Mouse (Mus musculus) R1 (cell line): ENCODE results near the gene Rbm19.

ENCODE experiments used
- DNase-seq: peaks from one replicate; pipeline ENCODE4 v3.0.0-alpha.2; 2018; ENCODE audit warnings: low read depth, low spot score

Gene Rbm19

DNA sequence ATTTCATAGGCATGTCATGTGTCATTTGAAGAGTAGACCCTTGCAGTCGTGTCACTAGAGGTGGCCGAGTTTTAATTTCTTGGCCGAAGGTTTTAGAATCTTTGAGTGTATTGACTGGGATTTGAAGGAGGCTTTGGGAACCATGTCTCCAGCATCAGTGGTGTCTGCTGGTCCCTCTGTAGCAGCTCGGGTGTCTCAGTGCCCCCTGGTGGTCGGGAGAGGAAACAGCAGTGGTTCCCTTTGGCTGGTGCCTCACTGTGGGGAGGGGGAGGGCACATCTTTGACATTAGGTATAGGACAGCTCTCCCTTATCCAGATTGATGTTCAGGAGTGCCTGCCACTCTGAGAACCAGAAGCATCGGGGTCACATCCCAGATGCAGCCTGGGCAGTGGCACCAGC lies 17.7 kb downstream of the Rbm19 start:
- DNase-seq, result peak; percentile 71

DNA sequence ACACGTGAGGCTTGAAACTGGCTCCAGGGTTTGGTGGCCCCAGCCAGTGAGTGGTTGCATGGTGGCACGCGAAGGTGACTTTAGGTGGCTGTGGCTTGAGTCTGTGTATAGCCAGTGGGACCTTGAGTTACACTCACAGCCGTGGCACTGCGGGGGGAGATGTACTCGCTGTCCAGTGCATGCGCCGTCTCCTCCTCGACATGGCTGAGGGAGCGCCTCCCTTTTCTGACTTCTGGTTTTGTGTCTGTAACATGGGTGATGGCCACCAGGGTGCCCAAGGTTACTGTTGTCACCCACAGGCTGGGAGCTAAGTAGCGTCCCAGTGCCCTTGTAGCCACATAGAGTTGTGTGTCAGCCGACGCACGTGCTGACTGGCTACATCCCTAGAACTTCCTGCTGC lies 19.1 kb downstream of the Rbm19 start:
- no peak for DNase-seq

DNA sequence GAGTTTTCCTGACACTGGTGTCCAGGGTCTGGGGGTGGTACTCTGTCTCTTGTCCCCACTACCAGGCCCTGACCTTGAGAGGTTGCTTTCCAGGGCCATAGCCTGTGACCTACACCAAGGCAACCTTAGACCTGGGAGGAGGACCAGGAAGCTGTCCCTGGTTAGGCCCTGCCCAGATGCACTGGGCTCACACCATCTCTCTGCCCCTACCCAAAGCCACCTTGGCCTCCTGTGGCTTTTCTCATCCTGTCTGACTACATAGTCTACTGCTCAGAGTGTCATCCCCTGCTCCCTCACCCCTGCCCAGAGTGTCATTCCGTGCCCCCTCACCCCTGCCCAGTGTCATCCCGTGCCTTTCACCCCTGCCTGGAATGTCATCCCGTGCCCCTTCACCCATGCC lies 19.6 kb downstream of the Rbm19 start:
- no peak for DNase-seq

DNA sequence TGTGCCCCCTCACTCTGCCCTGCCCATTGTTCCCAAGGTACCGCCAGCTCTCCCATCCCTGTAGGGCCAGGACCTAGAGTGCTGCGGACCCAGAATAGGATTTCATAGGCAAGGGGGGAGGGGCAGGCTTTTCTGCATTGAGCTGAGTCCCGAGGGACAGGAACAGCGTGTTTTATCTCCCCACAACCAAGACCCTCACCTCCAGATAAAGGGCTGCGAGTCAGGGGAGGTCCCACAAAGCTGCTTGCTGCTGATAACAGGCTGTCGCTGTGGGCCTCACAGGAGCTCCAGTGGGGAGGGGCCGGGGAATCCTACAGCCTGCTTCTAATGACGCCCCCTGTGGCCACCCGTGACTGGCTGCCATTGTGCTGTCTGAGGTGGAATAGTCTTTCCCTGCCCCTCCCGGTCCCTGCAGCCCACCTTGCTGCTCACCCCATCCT lies 20.0 kb downstream of the Rbm19 start:
- no peak for DNase-seq

DNA sequence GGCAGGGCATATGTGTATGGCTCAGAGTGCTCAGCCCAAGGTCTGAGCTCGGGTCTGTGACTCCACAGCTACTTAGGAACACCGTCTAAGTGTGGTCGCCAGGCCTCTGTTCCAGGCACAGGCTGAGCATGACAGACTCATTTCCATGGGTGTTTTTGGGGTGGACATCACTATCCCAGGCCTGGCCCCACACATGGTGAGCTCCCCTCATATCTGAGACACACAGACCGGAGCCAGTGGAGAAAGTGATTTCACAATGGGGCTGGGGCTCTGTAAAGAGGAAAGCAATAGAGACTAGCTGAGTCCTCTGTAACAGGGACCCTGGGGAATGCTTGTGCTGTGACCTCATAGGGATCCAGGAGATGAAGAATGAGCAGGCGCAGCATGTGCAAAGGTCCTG lies 20.8 kb downstream of the Rbm19 start:
- DNase-seq, result no peak

DNA sequence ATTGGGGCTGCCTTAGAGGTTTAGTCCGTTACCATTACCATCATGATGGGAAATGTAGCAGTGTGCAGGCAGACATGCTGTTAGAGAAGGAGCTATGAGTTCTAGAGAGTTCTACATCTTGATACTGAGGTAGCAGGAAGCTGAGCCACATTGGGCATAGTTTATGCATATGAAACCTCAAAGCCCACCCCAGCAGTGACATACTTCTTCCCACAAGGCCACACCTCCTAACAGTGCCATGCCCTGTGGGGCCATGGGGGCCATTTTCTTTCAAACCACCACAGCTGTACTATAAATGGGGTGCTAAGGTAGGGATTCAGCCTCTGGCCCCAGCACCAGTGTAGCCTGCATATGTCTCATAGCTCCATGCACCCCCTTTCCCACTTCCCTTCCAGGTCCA lies 21.6 kb downstream of the Rbm19 start:
- no peak for DNase-seq

DNA sequence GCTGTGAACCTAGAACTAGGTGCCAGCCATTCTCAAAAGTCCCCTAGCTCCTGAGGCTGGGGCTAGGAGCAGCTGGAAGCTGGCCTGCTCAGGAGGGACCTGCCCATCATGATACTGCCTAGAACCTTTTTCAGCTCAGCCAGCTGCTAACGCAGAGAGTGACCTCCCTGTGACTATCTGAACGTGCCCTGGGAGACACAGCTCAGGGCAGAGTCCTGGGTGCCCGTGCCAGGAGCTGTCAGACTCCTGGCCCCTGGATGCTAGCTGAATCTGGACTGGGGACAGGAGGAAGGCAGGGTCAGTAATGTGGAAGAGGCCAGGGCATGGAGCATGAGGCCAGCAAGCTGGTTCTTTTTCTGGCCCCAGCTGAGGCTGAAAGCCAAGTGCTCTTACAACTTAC lies 22.1 kb downstream of the Rbm19 start:
- no peak for DNase-seq

DNA sequence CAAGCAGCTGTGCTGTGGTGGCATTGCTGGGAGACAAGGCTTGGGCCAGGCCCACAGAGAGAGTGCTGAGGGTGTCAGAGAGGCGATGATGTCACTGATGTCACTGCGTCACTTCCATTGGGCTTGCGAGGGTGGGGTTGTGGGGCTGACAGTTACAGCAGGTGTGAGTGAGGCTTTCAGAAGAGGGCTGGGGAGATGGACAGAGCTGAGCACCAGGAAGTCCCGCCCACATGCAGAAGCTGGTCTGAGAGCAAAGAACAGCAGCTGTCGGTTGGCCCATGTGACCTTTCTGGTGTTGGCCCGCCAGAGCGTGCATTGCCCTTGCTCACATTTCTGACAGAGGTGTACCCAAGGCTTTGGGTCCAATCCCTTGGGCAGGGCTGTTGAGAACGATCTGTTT lies 23.0 kb downstream of the Rbm19 start:
- DNase-seq, result peak; percentile 41

DNA sequence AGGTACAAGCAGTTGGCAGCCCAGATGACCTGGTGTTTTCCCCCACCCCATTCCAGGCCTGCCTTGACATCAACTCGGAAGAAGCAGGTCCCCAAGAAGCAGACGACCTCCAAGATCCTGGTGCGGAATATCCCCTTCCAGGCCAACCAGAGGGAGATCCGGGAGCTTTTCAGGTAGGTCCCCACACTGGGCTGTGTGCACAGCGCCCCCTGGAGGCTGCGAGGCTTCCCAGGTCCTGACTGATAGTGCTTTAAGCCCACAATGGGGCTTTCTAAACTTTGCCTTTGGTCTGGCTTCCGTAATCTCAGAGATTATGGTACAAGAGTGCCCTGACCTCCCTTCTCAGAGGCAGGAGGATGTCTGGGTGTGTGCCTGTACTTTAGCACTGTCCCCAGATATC lies 27.7 kb downstream of the Rbm19 start:
- DNase-seq, result peak; percentile 44

DNA sequence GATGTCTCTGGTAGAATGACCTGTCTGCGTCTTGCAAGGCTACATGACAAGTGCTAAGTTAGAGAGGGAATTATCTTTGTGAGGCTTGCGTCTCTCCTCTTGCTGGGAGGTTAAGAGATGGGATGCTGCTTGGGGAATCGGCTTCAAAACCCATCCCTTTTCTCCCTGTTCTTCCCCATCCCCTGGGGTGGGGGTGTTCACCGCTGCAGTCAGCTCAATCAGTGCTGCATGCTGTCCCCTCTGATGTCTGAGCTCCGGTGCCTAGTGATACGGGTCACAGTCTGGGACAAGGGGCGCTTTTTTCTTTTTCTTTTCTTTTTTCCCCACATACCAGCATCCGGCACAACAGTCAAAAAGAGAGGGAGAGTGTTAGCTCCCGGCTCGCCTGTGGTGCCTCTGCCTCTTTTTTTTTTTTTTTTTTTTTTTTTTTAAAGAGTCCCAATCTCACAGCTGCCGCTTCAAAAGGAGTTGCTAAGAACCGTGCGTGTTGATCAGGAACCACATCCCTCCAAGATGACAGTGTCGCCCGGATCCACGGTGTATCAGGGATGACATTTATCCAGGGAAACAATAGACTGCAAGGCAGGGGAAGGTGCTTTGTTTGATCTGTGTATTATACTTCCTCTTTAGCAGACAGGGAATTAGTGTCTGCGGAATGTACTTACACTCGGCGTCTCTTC lies 29.2 kb downstream of the Rbm19 start:
- DNase-seq, result no peak

DNA sequence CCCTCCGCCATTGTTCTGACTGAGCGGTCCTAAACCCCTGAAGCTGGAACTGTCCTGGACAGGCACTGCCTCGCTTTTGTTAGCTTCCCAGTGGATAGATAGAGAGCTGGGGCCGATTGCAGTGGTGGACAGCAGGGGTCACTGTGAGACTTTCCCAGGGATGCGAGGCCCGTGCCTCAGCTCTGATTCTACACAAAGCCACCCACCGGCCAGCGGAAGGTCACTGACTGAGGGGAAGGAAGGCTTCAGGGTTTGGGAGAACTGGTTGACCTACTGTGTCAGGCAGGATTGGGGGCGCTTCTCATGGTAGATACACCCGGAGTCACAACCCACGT lies 29.8 kb downstream of the Rbm19 start:
- DNase-seq, result no peak

DNA sequence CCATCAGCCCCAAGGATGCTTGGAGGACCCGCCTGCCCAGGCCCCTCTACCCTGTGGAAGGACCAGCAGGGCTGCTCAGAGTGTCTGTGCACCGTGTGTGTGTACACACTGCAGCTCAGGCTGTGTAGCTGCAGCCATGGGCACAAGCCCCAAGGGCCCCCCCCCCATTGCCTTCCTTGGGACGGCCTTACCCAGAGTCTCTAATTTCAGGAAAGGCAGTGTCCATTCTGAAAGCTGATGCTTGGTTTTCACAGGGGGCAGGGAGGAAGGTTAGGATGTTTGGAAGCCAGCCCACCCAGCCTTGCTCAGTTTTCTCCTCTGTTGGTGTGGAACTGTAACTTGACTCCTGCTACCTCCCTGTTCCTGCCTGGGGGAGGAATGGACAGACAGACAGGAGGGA lies 30.6 kb downstream of the Rbm19 start:
- DNase-seq, result no peak

DNA sequence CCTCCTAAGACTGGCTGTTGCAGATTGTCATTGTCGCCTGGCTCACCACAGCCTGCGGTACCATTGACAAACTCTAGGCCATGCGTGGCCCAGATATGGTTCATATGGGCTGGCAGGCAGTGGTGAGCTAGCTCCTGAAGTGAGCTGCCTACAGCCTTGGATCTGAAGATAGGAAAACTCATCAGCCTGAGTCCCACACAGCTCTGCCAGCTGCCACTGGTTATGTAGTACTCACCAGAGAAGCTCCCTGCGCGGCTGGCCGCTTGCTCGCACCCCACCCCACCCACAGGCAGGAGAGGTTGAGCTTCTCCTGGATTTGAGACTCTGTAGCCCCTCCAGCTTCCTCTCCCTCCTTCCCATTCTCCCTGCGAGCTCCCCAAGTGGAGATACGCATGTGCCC lies 32.0 kb downstream of the Rbm19 start:
- no peak for DNase-seq

DNA sequence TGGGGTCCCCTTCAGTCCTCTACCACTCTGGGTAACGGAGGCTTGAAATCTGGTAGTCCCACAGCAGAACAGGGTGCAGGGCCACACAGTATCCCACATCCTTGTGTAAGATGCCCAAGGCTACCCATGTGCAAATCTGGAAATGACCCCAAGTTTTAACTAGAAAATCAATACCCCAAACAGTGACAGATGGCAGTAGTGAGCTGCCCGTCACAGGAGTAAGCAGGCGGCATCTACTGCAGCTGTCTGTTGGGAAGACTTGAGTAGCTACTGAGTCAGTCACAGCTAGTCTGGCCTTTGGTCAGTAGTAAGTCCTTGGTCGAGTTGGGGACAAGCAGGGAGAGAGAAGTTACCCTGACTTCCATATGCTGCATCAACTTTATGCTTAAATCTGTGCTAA lies 34.9 kb downstream of the Rbm19 start:
- DNase-seq, result no peak

DNA sequence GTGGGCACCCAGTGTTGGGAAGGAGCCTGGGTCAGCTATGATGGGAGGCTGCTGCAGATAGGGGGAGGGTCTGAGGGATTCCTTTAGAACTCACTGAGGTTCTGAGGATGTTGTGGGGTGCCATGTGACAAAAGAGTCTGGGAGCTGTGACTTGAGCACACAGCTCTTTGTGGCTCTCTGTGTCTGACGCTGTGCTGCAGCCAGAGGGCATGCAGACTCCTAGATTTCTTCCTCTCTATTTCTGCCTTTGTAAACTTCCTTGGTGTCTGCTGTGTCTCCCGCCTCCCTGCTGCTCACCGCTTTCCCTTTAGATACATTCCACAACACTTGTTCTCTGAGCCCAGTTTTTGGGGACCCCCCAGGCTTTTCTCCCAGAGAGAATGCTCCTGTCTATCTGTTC lies 36.9 kb downstream of the Rbm19 start:
- no peak for DNase-seq

DNA sequence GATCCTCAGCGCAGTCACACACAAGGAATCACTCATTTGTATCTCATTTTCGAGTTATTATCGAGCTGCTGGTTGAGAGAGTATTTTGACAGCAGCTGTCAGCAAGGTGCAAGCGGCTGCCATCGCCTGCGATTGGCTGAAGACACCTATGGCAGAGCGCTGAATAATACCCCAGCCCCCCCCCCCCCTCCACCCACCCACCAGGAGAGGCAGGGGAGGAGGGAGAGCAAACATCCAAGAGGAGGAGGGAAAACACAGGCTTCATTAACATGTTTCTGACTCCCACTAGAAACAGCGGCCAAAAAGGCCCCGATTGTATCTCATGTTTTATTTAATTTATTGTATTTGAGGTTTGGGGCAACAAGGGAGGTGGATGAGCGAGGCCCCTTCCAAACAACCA lies 39.4 kb downstream of the Rbm19 start:
- DNase-seq, result no peak

DNA sequence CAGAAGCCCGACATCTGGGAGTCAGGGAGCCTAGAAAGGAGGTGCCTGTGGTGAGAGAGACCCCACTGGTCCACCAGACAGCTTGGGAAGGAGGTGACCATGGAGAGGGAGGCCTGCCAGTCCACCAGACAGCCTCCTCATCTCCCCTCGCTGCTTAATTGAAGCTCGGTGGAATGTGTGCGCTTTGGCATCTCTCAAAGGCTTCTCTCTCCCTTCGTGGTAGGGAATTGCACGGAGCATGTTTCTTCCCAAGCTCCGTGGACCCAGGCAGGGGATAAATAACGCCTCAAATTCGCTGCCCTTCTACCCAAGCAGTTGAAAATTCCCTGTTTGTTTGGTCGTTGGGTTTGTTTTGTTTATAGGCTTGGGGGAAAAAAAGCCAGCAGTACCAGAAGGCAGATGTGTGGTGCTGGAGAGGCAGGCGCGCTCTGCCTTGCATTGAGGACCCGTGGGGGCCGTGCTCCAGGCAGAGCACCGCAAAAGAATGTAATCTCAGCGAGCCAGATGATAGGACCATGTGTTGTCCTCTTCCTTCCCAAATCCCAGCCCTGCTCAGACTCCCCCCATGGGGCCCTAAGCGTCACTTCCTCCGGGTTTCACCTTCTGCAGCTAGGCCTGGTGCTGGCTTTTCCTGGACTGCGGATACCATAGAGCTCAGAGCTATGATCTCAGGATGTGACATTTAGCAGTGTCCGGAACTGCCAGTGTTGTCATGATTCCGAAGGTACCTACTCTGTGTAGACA lies 40.1 kb downstream of the Rbm19 start:
- no peak for DNase-seq

DNA sequence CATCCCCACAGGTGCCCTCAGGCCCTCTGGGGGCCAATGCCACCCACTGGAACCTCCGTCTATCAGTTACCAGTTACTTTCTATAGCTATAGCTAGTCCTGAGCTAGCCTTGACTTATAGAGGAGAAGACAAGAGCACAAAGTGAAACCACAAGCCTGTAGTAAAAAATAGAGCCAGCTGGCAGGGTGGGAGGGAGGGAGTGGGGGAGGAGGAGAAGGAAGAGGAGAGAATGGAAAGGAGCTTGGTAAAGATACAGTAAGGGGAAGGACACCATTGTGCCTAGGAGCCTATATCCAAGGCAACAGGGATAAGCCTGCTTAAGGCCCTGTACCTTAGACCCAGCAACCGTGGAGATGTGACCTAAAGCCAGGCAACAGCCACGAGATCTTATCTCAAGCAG lies 40.9 kb downstream of the Rbm19 start:
- no peak for DNase-seq

DNA sequence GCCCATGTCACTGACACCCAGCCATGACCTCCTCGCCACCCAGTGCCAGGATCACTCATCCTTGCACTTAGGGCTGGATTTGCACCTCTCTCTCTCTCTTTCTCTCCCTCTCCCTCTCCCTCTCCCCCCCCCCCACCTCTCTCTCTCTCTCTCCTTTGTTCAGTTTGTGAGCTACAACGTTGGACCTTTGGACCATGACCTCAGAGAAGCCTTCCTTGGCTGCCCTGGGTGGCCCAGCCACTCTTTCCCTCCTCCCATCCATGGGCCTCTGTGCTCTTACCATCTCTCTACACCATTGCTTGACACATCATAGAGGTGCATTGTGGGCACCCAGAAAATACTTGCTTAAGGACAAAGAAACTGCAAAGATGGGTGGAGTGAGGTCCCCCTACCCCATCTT lies 42.2 kb downstream of the Rbm19 start:
- no peak for DNase-seq

DNA sequence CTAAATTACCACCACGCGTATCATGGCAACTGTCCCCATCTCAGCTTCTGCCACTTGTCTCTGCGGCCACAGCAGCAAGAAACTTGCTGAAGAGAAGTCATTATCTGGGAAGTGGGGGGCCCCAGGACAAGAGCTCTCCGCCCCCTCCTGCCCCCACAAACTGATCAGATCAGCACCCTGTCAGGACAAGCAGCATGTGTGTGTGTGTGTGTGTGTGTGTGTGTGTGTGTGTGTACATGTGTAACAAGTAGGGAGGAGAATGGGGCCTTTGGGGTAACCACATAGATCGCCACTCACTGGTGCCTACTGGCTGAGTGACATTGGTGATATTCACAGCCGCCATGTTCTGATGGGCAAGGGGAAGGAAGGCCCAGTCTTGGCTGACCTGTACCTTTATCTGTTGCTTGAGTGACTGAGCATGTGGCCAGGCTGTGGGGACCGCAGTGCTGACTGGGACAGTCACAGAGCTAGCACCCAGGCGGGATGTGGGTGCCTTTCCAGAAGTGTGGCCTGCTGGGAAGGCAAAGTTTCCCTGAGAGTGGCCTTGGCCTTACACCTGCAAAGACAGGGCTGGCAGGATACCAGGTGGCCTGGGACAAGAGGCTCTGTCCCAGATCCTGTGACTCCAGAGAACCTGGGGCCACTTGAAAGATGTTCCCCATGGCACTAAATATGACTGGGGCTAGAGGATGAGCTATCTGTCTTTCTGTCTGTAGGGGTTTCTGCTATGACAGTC lies 44.8 kb downstream of the Rbm19 start:
- no peak for DNase-seq

DNA sequence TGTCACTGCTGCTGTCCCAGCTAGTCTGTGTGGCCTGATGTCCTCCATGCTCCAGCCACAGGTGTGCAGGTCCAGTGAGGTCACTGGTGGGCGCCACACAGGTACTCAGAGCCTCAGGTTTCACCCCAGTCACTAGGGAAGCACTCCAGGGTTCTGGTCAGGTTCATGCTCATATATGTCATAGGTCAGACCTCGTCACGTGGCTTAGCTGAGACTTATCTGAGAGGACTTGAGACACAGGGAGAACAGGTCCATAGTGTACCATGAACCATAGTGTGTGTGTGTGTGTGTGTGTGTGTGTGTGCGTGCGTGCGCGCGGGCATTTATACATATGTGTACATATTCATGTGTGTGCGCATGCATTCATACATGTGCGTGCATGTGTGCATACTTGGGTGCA lies 46.4 kb downstream of the Rbm19 start:
- no peak for DNase-seq

DNA sequence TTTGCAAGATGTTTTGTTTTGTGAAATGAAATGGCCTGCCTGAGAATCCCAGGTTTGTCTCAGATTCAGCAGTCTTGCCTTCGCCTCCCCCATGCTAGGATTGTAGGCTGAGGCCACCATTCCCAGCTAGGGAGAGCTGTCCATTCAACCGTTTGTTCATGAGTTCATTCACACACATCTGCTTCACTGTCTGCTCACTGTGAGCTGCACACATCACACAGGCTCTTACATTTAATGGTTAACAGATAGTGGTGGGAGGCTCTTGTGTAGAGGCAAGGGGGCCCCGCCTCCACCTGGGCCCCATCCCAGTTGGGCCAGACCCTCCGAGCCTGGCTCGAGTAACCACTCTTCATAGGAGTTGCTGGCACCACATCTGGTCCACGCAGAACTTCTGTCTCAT lies 47.2 kb downstream of the Rbm19 start:
- no peak for DNase-seq

DNA sequence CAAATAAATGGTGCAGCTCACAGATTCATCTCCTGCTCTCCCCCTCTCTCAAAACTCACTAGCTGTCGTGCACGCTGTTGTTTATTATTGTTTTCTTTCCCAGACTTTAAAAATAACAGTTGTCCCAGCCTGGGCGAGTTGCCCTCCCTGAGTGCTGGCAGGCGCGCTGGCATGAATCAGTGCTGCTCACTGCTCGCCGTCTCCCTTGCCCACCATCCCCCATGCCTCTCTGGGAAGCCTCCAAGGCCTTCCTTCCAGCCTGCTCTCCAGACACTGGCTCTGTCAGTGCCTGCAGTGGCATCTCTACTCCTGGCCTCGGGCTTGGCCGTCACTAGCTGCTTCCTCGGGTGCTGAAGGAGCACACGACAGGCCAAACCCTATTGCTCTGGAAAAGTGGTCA lies 48.2 kb downstream of the Rbm19 start:
- DNase-seq, result no peak
